Mouse (Mus musculus): ENCODE data around the gene Rtn1. TPM values are rescaled to one million over a fixed set of nuclear protein-coding genes. Genes with fewer than 3 reads are reported as not detected.

Gene Rtn1
- polyA plus RNA-seq, 1 experiment from 2014 or later: 6.6 TPM

DNA sequence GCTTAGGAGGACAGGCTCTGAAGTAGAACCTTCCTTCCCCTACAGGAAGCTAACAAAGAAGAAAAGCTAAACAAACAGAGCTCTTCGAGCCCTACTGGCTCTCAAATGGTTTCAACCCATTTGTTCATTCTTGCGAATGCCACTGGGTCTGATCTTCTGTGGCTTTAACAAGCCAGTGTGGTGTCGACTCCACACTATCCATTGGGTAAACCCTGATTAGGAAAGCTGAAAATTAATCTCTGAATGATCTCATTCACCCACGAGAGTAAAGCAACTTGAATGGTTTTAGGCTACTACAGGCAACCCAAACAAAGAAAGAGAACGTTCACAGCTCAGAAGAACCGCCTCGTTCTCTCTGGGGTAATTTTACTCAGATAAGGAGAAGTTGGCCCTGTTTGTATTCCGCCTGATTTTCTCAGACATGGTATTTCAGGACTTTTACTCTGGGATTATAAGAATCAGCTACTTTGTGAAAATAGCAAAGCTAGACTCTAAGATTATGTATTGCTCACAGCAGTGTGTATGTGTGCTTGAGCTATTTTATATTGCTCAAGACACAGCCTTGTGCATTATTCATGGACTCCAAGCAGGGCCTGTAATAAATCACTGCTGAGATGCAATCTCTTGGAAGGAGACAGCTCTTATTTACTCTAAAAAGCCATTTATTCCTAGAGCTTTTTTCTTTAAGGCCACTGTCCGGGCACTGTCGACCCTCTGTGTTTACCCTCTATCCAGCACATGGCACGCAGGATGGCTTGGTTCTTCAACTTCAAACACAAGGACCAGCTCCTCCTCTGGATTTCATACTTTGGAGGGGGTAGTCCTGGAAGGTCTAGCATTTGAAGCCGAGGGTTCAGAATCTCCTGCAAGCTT is 43.4 kb downstream of the Rtn1 start:
- Histone ChIP-seq H3K27ac (no peak overlapping the region), H3K4me3 (replicated peaks; ENCODE audit: low read depth, low read length) (no peak overlapping the region), H3K4me1 (replicated peaks; ENCODE audit: insufficient read depth, low read length) (no peaks in the 10 kb centered on the region), H3K4me2 (ENCODE audit: low read length) (no peak overlapping the region), H3K9me3 (replicated peaks; ENCODE audit: low read length) (no peaks in the 10 kb centered on the region), H3K36me3 (ENCODE audit: insufficient read depth, low read length) (no peaks in the 10 kb centered on the region), H3K27me3 (ENCODE audit: insufficient read depth, low read length) (no peaks in the 10 kb centered on the region), H3K9ac (ENCODE audit: low read depth, low read length) (no peak overlapping the region)
- ATAC-seq (replicated peaks; ENCODE audit: low FRiP score, low read depth): no peak
- no peak for DNase-seq (ENCODE audit: low spot score)
- TF ChIP-seq CTCF (IDR thresholded peaks at IDR 0.05; ENCODE audit: low read depth): no peak
- WGBS: 61% methylated on average over 12 of the region's 12 CpGs

- Histone ChIP-seq H3K4me1 (replicated peaks; ENCODE audit: insufficient read depth, low read length) (no peaks in the 10 kb centered on the region), H3K9me3 (replicated peaks; ENCODE audit: low read length) (no peaks in the 10 kb centered on the region), H3K4me3 (replicated peaks; ENCODE audit: low read depth, low read length) (no peak overlapping the region), H3K27ac (no peak overlapping the region), H3K36me3 (ENCODE audit: insufficient read depth, low read length) (no peaks in the 10 kb centered on the region), H3K9ac (ENCODE audit: low read depth, low read length) (no peak overlapping the region), H3K27me3 (ENCODE audit: insufficient read depth, low read length) (no peaks in the 10 kb centered on the region), H3K4me2 (ENCODE audit: low read length) (no peak overlapping the region)
- 87% methylated on average over 5 of the region's 5 CpGs for WGBS
- TF ChIP-seq CTCF (IDR thresholded peaks at IDR 0.05; ENCODE audit: low read depth): no peak
- no peak for ATAC-seq (replicated peaks; ENCODE audit: low FRiP score, low read depth)
- no peak for DNase-seq (ENCODE audit: low spot score)
Measured at GRCm38 (mm10) chr12:72364543-72364942, 44.3 kb downstream of the Rtn1 start.

GRCm38 (mm10) chr12:72361701-72362354 is 47.0 kb downstream of the Rtn1 start:
- DNase-seq (ENCODE audit: low spot score): no peak
- TF ChIP-seq CTCF (IDR thresholded peaks at IDR 0.05; ENCODE audit: low read depth): no peak
- no peaks in the 10 kb centered on the region for H3K27me3 ChIP-seq (ENCODE audit: insufficient read depth, low read length)
- H3K4me2 ChIP-seq (ENCODE audit: low read length): no peak overlapping the region
- ATAC-seq (replicated peaks; ENCODE audit: low FRiP score, low read depth): no peak
- no peaks in the 10 kb centered on the region for H3K9me3 ChIP-seq (replicated peaks; ENCODE audit: low read length)
- H3K36me3 ChIP-seq (ENCODE audit: insufficient read depth, low read length): no peaks in the 10 kb centered on the region
- 66% methylated on average over 9 of the region's 9 CpGs for WGBS
- H3K9ac ChIP-seq (ENCODE audit: low read depth, low read length): no peak overlapping the region
- H3K27ac ChIP-seq: no peak overlapping the region
- no peak overlapping the region for H3K4me3 ChIP-seq (replicated peaks; ENCODE audit: low read depth, low read length)
- no peaks in the 10 kb centered on the region for H3K4me1 ChIP-seq (replicated peaks; ENCODE audit: insufficient read depth, low read length)

GRCm38 (mm10) chr12:72360926-72361615 is 47.8 kb downstream of the Rtn1 start:
- DNase-seq (ENCODE audit: low spot score): no peak
- WGBS: 58% methylated on average over 5 of the region's 5 CpGs
- H3K36me3 ChIP-seq (ENCODE audit: insufficient read depth, low read length): no peaks in the 10 kb centered on the region
- no peak overlapping the region for H3K4me2 ChIP-seq (ENCODE audit: low read length)
- H3K4me1 ChIP-seq (replicated peaks; ENCODE audit: insufficient read depth, low read length): no peaks in the 10 kb centered on the region
- no peak for TF ChIP-seq CTCF (IDR thresholded peaks at IDR 0.05; ENCODE audit: low read depth)
- H3K9me3 ChIP-seq (replicated peaks; ENCODE audit: low read length): no peaks in the 10 kb centered on the region
- no peak overlapping the region for H3K4me3 ChIP-seq (replicated peaks; ENCODE audit: low read depth, low read length)
- no peak overlapping the region for H3K9ac ChIP-seq (ENCODE audit: low read depth, low read length)
- ATAC-seq (replicated peaks; ENCODE audit: low FRiP score, low read depth): no peak
- H3K27ac ChIP-seq: no peak overlapping the region
- H3K27me3 ChIP-seq (ENCODE audit: insufficient read depth, low read length): no peaks in the 10 kb centered on the region

DNA sequence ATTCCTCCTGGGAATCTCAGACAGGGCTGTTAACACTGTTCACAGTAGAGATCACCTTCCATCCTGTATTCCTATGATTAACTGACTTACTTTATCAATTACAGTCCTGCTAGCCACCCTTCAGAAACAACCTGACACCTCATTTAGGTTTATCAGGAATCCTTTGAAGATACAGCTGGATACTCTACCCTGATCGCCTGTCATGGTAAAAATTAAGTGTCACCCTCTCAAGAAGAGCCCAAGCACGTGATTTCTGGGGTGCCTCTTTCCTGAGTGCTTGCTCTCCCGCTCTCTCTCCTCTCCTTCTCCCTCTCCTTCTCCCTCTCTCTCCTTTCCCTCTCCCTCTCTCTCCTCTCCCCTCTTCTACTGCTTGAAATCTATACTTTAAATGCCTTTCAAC is 49.0 kb downstream of the Rtn1 start:
- DNase-seq (ENCODE audit: low spot score) (no peak), ATAC-seq (replicated peaks; ENCODE audit: low FRiP score, low read depth) (no peak)
- no peak overlapping the region for H3K4me2 ChIP-seq (ENCODE audit: low read length)
- H3K36me3 ChIP-seq (ENCODE audit: insufficient read depth, low read length): no peaks in the 10 kb centered on the region
- H3K27me3 ChIP-seq (ENCODE audit: insufficient read depth, low read length): no peaks in the 10 kb centered on the region
- no peak for TF ChIP-seq CTCF (IDR thresholded peaks at IDR 0.05; ENCODE audit: low read depth)
- H3K9ac ChIP-seq (ENCODE audit: low read depth, low read length): no peak overlapping the region
- no peaks in the 10 kb centered on the region for H3K9me3 ChIP-seq (replicated peaks; ENCODE audit: low read length)
- H3K4me3 ChIP-seq (replicated peaks; ENCODE audit: low read depth, low read length): no peak overlapping the region
- H3K4me1 ChIP-seq (replicated peaks; ENCODE audit: insufficient read depth, low read length): no peaks in the 10 kb centered on the region
- H3K27ac ChIP-seq: no peak overlapping the region
- WGBS: 38% methylated on average over 3 of the region's 3 CpGs

- H3K36me3 ChIP-seq (ENCODE audit: insufficient read depth, low read length): no peaks in the 10 kb centered on the region
- no peak for DNase-seq (ENCODE audit: low spot score)
- H3K4me1 ChIP-seq (replicated peaks; ENCODE audit: insufficient read depth, low read length): no peaks in the 10 kb centered on the region
Measured at GRCm38 (mm10) chr12:72357667-72358420, 51.0 kb downstream of the Rtn1 start.

More at GRCm38 (mm10) chr12:72357667-72358420, 51.0 kb downstream of the Rtn1 start:
- Histone ChIP-seq H3K4me2 (ENCODE audit: low read length) (no peak overlapping the region), H3K27ac (no peak overlapping the region), H3K27me3 (ENCODE audit: insufficient read depth, low read length) (no peaks in the 10 kb centered on the region), H3K9ac (ENCODE audit: low read depth, low read length) (no peak overlapping the region), H3K4me3 (replicated peaks; ENCODE audit: low read depth, low read length) (no peak overlapping the region), H3K9me3 (replicated peaks; ENCODE audit: low read length) (no peaks in the 10 kb centered on the region)
- no peak for TF ChIP-seq CTCF (IDR thresholded peaks at IDR 0.05; ENCODE audit: low read depth)
- ATAC-seq (replicated peaks; ENCODE audit: low FRiP score, low read depth): no peak
- WGBS: 27% methylated on average over 11 of the region's 11 CpGs
